Mouse (Mus musculus) left cerebral cortex, postnatal 4 days (tissue): ENCODE results near the gene Ddx3x. TPM values are rescaled to one million over a fixed set of nuclear protein-coding genes. Genes with fewer than 3 reads are reported as not detected.
"Not testable (repeated sequence)": the region's sequence is repeated elsewhere in the genome, so short reads cannot be mapped to it uniquely, and the experiment has no call there.

Experiments used
- DNase-seq: peaks from one replicate; pipeline ENCODE4 v3.0.0-alpha.2; 2022
- intact Hi-C: fragments of 180-260 bp; cut with DNase I; formaldehyde crosslinking; loops from one replicate; pipeline ENCODE4 v1.15.1; 2025
- total RNA-seq, 2 experiments: library from RNA; stranded (reverse); gene quantifications; 2 replicates each; pipeline ENCODE4 v1.2.3; 2021

Gene Ddx3x
- 100 to 1,000 TPM; 176 to 216 TPM for total RNA-seq

DNA sequence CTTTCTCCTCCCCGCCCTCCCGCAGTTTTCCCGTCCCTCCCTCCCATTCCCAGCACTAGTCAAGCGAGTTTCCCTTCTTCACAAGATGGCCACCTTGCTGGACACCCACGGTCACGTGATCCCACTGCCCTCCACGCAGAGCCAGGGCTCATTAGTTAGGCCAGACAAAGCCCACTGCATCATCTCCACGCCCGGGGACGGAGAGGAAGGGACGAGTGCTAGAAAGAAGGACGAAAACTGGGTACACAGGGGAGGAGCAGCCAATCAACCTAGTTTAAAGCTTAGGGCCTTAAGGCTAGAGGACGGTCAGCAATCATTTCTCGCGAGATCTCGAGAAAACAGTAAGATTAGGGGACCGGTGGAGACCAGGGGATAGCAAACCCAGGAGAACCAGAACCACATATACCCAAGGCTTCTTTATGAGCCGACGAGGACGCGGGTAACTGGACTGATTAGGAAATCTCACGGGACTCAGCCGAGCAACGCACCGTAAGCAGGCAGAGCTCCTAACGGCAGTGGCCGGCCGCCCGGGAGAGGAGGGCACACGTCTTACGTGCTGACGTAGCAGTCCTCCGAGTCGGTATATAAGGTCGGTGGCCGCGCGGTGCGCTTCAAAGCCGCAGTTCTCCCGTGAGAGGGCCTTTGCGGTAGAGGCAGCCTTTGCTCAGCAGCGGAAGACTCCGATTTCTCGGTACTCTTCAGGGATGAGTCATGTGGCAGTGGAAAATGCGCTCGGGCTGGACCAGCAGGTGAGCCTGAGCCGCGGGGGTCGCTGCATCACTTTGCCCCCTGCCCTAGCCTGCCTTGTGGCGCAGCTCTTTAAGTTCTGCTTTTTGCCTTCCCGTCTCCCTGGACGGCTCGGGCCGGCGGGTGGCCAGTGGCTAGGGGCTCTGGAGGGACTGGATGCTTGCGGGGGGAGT lies at the start of gene Ddx3x:
Gene Ddx3x, plus strand, starts transcription at position 562 of the 920 bp plus-strand sequence.
- DNase-seq, result peak; percentile 93
- intact Hi-C loops, result loop anchor here (5.0 to 10.0 kb wide), 2 partner anchors 38 to 184 kb away; partner anchors contain the start of gene Nyx

DNA sequence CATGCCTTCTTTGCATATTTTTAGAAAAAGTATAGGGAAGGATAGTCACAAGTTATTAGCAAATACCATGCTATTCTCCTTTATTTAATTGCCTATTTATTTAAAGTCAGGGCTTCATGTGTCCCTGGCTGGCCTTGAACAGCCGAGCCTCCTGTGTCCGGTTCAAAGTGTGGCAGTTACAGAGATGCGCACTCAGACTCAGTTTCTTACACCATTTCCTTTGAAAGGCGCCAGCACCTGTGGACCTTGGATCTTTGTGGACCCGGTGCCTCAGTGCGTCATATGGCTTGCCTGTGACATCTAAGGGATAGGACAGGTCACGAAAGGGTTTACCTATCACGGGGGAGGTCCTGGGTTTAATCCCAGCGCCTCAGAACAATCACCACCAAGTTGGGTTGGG lies 49.5 kb upstream of the Ddx3x start:
- intact Hi-C loops, result loop anchor here (5.0 kb wide), 1 partner anchor 231 kb away; no protein-coding TSS in a partner anchor
- DNase-seq, result no peak

DNA sequence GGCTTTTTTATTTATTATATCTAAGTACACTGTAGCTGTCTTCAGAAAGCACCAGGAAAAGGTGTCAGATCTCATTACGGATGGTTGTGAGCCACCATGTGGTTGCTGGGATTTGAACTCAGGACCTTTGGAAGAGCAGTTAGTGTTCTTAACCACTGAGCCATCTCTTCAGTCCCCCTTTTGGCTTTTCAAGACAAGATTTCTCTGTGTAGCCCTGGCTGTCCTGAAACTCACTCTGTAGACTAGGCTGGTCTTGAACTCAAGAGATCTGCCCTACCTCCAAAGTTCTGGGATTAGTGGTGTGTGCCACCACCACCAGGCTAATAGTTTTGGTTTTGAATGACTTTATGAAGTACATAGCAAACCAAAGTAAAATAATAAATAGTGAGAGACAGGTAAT lies 47.9 kb upstream of the Ddx3x start:
- DNase-seq, result not testable (repeated sequence)
- intact Hi-C loops, result loop anchor here (5.0 kb wide), 1 partner anchor 229 kb away; no protein-coding TSS in a partner anchor

DNA sequence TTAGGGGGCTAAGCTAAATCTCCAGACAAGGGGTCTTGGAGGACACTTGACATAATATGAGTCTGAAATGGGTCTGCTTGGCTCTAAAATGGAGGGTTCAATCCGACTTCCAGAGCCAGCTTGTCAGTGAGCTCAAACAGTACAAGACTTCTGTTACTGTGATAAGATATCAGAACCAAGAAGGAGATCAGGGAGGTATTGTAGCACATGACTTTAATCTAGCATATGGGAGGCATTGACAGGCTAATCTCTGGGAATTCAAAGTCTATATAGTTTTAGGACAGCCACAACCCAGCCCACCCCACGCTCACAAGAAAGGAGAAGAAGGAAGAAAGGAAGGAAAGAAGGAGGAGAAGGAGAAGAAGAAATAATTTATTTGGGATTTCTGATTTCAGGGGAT lies 47.1 kb upstream of the Ddx3x start:
- DNase-seq, result no peak
- intact Hi-C loops, result loop anchor here (5.0 kb wide), 1 partner anchor 229 kb away; no protein-coding TSS in a partner anchor

DNA sequence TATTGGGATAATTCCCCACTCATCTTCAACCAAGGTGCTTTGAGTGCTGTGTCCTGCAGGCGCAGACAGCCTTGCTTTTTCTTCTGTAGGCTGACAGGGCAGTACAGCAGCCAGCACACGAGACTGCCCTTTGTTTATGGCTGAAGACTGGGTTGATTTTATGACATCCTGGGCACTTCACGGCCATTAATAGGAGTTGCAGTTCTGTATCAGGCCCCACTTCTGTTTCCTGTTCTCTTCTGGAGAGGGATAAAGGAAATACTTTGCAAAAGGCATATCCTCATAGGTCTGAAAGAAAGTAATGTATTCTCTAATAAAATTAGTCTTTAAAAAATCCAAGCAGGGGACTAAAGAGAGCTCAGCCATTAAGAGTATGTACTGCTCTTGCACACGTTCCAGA lies 46.1 kb upstream of the Ddx3x start:
- no peak for DNase-seq
- intact Hi-C loops, result loop anchor here (5.0 kb wide), 1 partner anchor 228 kb away; no protein-coding TSS in a partner anchor

DNA sequence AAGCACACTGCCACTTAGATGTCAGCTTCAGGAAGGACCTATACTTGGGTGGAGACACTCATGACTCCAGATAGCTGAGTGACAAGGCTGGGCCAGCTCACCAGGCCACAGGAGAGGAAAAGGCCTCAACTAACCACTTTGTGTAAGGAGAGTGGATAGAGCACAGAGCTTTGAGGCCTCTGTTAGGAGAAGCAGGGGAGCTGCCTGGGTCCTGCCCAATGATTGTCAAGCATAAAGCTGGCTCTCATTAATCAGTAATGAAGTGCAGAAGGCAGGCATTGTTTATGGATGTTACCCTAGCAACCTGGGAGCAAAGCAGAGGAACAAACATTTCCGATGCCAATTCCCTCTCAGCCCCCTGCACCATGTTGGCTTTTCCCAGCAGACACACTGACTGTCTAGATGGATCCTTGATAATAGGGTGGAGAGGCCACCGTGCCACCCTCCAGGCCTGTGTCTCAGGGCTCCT lies 44.6 kb upstream of the Ddx3x start:
- intact Hi-C loops, result no loop called here
- DNase-seq, result peak; percentile 11

DNA sequence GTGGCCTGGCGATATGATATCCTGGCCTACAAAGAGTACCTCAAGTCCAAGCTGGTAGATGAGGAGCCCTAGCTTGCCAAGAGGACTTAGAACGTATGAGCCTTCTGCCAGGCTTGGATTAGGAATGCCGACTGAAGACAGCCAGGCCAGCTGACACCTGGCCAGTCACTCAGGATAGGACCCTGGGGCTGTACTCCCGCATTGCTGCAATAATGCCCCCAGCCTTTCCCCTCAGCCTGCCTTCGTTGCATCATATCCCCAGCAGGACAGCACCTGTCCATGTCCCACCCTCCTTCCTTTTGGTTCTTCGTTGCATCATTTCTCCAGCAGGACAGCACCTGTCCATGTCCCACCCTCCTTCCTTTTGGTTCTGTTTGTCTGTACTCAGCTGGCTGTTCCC lies 41.3 kb upstream of the Ddx3x start:
- intact Hi-C loops, result no loop called here
- no peak for DNase-seq

DNA sequence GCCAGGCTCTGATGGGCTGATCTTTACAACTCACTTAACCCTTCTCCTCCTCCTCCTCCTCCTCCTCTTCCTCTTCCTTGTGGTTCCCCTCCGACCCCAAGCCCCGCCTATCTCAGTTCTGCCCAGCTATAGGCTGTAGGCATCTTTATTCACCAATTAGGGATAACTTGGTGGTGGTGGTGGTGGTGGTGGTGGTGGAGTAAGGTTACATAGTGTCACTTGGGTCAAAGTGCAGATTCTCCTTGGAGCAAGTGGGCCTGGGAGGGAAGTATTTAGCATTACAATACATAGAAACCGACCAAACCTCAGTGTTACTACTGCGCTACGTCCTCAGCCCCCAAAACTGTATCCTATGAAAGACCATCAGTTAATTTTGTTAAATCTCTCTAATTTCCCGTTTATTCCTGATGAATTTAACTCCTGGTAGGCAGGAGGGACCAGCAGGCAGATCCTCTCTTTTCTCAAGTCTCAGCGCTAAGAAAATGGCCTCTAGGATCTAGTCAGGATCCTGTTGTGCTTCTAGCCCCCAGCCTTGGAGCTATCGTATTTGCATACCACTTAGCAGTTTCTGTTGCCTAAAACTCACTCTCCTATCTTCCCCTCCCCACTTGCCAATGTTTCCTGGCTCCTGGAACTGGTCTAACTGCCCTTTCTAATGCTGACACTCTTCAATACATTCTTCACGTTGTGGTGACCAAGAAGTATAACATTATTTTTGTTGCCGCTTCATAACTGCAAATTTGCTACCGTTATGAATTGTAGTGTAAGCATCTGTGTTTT lies 39.9 kb upstream of the Ddx3x start:
- intact Hi-C loops, result loop anchor here (5.0 kb wide), 2 partner anchors 41 to 106 kb away; partner anchors contain the start of gene Ddx3x
- DNase-seq, result no peak

DNA sequence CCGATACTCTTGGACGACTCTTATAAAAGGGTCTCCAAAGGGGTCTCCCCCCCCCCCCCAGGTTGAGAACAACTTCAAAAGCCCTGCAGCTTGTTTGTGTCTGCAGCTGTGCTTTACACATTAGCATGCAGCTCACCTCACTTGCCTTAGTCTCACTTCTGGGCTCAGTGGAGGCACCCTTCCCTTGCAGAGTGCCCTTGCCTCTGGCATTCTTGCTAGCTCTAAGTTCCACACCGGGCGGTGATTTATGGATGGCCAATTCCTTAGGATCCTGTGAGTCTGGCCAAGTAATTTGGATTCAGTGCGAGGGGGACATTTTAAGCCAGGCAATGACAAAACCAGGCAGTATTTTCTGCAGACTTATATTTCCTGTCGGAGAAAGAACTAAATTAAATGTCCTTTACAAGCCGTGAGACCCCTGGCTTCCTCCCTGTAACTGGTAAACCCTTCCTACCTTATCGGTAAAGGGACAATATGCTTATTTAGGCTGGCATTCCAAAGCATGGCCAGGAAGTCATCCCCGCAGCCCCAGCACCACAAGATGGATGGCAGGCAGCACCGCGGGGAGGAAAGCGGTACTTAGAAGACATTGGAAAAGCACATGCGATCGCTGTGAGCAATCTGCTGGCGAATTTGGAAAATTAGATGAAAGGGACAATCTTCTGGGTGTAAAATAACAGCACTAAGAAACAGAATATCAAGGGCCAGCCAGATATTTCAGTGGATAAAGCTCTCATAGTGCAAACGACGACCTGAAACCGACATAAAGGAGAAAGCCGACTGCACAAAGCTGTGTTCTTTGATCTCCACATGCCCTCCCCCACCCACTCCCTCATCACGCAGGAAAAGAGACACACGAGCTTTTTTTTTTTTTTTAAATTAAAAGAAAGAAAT lies 39.1 kb upstream of the Ddx3x start:
- peak; percentile 22 for DNase-seq
- intact Hi-C loops, result loop anchor here (5.0 kb wide), 2 partner anchors 41 to 106 kb away; partner anchors contain the start of gene Ddx3x

DNA sequence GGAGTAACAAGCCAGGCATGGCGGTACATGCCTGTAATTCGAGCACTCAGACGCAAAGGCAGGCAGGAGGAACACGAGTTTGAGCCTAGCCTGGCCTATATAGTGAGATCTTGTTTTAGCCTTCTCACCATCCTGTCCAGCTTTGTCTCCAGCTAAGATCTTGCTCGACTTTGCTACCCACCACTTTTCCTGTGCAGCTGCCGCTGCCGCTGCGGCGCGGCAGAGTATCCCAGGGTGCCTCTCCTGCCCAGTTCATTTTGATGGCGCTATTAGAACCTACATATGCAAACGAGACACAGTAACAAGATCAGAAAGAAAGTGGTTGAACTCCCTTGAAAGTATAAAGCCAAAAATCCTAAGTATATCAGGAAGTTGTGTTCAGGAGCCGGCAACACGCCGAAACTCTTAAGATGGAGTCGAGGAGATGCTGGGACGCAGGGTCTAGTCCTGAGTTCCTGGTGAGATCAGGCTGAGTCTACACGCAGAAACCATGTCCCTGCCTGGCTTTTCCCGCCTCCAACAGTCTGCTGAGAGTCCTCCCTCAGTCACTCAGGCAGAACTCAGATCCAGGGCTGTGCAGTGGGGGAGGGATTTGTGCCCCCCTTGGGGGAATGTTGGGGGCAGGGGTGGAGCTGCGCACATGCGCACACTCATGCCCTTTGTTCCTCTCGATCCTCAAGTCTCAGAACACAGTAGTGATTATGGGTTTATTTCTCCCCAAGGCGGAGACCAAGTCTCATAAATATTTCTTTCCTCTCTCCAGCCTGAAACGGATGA lies 38.3 kb upstream of the Ddx3x start:
- intact Hi-C loops, result loop anchor here (5.0 kb wide), 2 partner anchors 40 to 105 kb away; partner anchors contain the start of gene Ddx3x

DNA sequence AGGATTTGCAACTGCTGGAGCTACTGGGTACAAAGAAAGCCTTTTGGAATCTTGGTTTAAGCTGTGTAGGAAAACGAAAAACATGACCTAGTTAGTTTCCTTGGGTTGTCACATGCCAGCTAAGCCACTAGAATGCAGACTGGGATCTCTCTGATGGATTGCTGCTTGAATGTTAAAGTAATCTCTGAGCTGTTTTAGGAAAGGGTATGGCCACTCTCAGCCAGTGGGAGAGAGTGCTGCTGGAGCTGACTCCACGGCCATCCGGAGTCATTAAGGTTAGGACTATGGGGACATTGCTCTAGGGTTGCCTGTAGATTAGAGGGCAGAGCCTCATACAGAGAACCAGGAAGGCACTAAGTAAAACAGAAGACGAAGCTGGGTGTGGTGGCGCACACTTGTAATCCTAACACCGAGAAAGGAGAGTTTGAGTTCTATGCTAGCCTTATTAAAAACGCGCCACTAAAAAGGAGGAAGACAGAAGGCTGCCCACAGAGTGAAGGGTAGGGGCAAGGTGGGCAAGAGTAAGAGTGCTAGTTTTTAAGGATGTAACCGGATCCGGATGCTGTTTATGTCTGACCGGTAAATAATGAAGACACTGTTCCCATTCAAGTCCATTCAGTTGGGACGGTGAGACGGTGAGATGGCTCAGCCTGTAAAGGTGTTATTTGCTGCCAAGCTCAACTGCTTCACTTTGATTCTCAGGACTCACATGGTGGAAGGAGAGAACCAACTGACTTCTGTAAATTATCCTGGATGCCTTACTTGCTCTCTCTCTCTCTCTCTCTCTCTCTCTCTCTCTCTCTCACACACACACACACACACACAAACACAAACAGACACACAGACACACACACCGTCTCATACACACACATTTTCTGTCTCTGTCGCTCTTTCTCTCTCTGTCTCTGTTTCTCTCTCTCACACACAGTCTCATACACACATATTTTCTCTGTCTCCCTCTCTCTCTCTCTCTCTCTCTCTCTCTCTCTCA lies 37.3 kb upstream of the Ddx3x start:
- intact Hi-C loops, result loop anchor here (5.0 kb wide), 2 partner anchors 39 to 104 kb away; partner anchors contain the start of gene Ddx3x
- DNase-seq, result no peak

More for the DNA sequence above, 38.3 kb upstream of the Ddx3x start:
- peak; percentile 90 for DNase-seq

DNA sequence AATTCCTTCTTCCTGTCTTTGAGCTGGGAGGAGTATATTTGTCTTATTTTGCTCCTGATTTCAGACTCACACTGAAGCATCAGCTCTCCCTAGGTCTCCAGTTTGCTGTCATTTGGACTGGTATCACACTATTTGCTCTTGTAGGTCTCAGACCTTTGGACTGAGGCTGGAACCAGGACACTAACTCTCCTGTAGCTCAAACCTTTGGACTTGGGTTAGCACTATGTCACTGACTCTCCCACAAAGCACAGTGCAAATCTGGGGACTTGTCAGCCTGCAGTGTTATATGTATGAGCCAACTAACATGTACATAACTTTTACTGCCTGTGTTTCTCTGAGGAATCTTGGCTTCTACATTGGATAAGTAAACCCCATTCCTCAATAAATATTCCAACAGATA lies 36.2 kb upstream of the Ddx3x start:
- intact Hi-C loops, result loop anchor here (5.0 kb wide), 2 partner anchors 38 to 103 kb away; partner anchors contain the start of gene Ddx3x
- no peak for DNase-seq

DNA sequence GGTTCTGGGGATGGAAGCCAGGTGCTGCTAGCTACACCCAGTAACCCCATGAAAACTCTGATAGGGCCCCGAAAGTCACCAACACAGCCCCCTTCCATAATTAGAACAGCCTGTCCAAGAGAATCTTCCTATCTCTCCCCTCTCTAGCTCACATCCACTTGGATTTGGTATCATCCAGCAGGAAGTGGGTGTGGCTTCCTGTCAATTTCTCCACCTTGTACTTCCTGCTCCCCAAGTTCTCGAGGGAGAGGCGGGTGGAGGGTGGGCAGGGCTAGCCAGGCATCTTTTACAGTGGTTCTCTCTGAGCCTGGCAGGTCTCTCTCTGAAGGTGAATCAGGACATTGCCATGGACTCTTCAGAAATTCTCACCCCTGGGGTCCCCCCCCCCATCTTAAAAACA lies 35.7 kb upstream of the Ddx3x start:
- no peak for DNase-seq
- intact Hi-C loops, result no loop called here

DNA sequence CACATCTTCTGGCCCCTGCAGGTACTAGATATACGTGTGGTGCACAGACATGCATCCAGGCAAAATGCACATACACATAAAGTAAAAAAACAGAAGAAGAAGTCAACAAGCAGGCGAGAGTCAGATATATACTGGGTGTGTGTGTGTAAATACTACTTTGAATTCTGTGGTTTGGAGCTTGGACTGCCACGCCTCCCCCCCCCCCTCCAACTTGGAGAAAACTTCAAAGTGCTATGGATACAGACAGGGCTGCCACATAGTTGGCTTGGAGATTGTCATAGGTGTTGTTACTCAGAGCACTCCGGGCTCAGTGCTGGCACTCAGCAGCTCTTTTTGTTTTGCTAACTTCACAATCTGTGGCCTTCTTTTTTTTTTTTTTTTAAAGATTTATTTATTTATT lies 29.1 kb upstream of the Ddx3x start:
- intact Hi-C loops, result no loop called here
- no peak for DNase-seq

DNA sequence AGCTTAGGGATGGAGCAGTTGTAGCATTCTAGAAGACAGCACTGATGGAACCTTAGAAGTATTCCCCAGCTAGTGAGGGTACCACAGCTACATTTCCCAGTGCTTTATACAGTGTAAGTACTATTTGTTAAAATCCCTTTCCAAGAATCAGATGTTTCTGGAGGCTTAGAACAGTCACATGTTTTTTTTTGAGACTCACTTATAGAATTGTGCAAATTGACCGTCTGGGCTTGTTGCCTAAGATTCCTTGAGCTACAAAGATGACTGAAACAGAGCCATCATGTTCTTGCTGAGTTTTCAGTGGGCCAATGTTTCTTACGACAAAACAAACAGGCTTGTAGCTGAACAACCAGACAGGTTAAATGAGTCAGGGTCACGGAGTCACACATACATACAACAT lies 26.5 kb upstream of the Ddx3x start:
- no peak for DNase-seq
- intact Hi-C loops, result no loop called here

DNA sequence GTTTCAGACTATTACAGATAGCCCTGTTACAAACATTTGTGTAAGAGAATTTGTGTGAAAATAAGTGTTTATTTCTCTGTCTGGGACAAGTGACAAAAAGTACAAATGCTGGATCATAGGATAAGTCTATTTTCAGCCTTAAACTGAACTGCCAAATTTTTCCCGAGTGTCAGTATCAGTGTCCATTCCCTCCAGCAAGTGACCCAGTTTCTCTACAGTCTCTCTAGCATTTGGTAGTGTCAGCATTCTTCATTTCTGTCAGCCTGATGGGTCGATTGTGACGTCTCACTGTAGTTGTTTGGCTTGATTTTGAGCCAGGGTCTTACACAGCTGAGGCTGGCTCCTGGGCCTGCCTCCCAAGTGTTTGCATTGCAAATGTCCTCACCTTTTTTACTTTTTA lies 17.4 kb upstream of the Ddx3x start:
- DNase-seq, result no peak
- intact Hi-C loops, result no loop called here

DNA sequence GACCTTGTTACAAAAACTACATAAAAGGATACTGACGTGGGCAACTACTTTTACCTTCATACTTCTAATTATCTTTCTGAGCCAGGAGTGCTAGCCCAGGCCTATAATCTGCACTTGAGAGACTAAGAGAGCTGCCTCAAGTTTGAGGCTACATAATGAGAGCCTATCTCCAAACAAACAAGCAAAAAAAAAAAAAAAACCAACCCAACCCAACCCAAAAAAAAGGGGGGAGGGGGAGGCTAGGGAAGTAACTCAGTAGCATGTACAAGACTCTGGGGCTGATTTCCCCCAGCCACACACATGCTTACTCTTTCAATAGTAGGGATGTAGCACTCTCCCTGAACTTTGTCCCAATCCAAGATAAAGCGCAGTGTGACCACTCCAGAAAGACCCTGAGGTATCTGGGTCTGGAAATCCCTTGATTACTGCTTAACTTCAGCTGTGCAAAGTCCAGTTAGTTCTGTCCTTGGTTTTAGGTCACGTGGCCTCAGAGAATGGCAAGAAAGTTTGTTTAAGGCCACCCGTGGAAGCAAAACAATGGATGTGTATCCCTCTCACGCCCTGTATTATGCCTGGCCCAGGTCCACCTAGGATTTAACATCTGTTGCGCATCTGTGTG lies 5.1 kb upstream of the Ddx3x start:
- no peak for DNase-seq
- intact Hi-C loops, result no loop called here
